Mouse (Mus musculus) heart, adult 8-10 months (tissue): ENCODE measurements around the gene Cpne2. TPM values are rescaled to one million over a fixed set of nuclear protein-coding genes. Genes with fewer than 3 reads are reported as not detected.

ENCODE experiments used
- DNase-seq: peaks from one replicate; pipeline ENCODE4 v3.0.0; 2022; ENCODE audit warnings: low spot score
- microRNA-seq: library from miRNA; unstranded; fragments of <30 nt; microRNA quantifications from one replicate; pipeline ENCODE4 v1.2.0, GENCODE M21; 2022
- total RNA-seq, 4 experiments: library from RNA; stranded (reverse); gene quantifications; 2 replicates each; pipeline ENCODE4 v1.2.4; 2022

Gene Cpne2
- total RNA-seq, 4 experiments from 2014 or later, result 3.7 to 5.0 (median 4.5) TPM

DNA sequence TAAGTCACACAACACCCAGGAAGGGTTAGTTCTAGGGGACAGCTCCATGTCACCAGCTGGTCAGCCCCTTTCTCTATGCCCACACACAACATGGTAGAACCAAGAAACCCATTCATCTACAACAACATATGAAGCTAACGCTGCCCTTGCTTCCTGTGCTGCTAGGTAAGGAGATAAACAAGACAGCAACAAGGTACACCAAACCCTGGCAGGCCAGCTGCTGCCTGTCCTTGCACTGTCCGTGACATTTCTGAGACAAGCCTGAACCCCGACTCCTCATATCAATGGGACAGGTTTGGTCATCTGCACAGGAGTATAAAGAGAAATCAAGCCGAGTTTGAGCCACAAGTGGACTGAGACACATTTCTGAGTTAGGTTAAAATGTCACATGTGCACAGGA lies 42.4 kb downstream of the Cpne2 start:
- DNase-seq, result no peak

DNA sequence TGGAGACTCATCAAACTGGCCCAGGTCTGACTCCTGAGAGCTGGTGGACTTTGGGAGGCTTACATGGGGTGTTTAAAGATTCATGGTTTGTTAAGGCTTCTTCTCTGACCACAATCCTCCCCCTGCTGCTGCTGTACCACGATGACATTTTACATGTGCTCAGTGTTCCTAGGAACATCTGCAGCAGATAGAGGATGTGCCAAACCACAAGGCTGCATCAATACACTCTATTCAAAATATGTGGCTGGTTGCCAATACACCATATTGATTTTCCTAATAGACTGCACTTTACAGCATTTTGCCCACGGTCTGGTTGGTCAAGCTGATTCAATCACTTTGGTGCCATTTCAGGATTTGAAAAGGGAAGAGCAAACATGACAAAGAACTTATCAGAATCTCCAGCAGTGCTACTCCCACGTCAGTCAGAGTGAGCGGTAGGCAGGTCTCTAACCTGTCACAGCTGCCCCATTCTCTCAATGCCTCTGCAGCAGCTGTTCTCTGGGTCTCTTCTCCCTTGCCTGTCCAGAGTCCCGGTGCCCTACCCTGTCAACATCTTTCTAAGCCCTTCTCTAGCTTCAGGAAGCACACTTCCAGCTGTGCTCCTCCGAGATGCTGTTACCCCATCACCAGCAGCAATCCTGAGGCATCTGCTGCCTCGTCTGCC lies 49.2 kb downstream of the Cpne2 start:
- no peak for DNase-seq

DNA sequence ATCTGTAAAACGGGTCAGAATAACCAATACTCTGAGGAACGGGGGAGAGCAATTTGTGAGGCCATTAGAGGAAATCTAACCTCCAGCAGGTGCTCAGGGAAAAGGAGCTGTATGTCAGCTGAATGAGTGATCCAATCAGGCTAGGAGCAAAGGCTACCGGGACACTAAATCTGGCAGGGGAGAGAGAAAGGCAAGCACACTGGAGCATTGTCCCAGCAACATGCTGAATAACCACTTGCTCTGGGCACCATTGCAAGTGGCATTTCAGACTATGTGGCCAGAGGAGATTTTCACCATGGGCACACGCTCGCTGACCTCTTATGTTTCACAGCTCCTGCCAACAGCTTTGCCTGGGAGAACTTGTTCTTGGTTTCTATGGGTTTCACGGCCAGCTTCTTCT lies 49.8 kb downstream of the Cpne2 start:
- DNase-seq, result no peak

DNA sequence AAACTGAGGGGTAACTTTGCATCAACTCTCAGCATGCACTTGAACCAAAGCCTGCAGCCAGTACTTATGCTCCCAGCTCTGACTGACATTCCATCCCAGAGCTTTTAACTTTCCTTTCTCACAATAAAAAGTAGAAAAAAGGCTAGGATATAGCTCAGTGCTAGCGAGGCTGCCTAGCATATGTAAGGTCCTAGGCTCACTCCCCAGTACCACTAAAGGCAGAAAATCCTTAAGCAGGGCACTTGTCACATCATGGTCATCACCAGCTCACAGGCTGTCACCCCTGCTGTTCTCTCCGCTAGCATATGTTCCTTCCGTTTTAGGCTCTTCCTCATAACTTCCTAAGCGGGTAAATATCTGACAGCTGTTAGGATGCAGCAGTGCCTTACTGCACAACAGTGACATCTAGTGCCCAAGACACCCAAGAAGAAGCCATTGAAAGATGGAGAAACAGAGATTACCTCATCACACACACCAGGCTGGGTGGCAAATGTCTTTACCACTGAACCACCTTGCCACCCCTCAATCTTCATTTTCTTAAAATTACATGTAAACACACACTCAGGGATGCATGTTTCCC lies 51.5 kb downstream of the Cpne2 start:
- DNase-seq, result peak; percentile 36

DNA sequence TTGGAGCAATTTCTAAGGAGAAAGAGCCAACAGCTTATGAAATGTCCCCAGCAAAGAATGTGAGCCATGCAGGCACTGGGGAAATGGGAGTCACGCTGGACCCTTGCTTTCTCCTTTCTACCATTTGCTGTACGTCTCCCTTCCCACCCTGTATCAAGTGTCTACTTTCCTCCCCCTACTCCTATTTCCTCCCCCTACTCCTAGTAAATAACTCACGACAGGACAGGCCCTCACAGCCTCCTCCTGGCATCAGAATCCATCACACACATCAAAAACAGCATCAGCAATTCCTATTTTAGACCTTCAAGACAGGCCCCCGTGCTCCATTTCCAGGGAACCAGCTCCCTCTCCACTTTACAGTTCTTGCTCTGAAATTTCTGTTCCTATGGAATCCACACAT lies 58.9 kb downstream of the Cpne2 start:
- DNase-seq, result no peak

DNA sequence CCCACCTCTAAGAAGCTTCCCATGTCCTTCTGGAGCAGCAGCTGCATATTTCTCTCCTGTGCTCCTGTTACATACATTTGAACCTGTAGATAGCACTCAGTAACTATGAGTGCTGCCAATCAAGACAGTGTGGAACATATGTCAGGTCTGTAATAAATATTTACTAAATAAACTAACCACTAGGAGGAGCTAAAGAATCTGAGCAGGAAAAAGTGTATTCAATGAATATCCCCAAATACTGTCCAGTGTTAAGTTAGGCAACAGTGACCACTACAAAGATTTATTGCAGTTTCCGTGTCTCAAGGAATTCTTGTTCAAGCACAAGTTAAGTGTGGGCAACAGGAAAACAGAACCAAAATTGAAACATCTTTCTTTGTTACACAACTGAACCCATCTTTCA lies 61.4 kb downstream of the Cpne2 start:
- no peak for DNase-seq

DNA sequence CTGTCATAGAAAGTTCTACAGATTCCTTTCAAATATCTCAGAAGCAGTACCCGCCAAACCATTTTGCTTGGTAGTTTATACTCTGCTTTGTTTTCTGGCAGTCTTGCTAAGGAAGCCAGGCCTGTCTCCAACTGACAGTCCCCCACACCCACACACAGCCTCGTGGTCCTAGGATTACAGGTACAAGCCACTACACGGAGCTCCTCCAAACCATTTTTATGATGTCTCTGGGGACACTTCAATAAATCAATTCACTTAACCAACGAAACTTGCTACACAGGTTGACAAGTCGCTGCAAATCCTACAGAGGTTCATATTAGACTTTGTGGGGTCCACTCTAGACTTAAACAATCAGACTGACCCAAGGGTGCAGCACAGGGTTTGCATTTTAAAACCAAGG lies 67.7 kb downstream of the Cpne2 start:
- no peak for DNase-seq

DNA sequence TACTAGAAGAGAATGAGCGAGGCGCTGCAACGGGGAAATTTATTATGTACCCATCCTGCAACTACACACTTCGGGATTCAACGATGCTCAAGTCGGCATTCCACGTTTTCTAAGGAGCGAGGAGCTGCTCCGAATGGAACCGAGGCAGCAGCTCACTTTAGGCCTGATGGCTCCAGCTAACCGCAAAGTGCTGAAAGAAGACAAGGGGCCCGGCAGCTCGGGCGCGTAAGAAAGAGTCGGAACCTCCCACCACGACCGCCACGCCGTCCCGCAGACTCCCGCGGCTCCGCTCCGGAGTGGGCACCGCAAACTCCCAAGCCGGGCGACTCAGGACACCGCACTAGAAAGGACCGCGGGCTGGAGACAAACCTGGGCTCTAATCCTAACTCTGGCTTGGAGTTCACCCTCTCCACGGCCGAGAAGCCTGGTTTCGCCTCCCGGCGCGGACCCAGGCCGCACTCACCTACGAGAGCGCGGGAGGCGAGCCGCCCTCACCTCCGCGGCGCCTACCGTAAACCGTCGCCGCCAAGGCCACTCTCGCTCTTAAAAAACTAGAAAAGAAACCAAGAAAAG lies 68.3 kb downstream of the Cpne2 start:
- no peak for DNase-seq

DNA sequence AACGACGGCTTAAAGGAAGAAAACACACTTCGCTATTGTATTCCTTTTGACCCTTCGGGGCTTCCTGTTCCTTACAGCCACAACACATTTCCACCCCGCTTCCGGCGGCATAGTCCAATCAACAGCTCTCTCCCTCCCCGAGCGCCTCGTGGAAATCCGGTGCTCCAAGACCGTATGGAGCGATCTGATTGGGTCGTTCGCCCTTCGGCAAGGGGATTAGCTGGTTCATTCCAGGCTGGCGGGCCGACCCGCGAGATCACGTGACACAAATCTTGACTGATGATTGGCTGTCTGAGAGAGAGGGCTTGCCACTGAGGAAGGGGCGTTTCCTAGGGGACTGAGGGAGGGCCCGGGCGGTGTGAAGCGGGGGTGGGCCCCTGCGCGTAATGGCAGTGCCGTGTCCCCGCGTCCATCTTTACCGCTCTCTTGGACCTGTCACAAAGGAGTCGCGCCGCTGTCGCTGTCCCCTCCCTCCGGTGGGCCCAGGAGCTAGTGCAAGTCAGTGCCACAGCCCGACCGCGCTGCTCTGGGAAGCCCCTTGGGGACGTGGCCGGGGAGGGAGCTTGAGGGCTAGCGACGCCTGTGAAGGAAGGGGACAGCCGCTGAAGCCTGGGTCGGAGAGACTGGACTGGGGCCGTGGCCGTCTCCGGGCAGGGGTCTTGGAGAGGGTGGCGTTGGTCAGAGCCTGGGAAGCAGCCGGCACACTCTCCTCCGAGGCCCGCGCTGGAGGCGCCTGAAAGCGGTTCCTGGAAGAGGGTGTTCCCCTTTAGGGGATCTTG lies 69.0 kb downstream of the Cpne2 start, which contains the start of the genes Rspry1 and Fam192a:
Gene Rspry1, plus strand, starts transcription at position 331 of the 779 bp plus-strand sequence.
Gene Fam192a, minus strand, starts transcription at position 391 of the 779 bp plus-strand sequence.
- peak; percentile 100 for DNase-seq

DNA sequence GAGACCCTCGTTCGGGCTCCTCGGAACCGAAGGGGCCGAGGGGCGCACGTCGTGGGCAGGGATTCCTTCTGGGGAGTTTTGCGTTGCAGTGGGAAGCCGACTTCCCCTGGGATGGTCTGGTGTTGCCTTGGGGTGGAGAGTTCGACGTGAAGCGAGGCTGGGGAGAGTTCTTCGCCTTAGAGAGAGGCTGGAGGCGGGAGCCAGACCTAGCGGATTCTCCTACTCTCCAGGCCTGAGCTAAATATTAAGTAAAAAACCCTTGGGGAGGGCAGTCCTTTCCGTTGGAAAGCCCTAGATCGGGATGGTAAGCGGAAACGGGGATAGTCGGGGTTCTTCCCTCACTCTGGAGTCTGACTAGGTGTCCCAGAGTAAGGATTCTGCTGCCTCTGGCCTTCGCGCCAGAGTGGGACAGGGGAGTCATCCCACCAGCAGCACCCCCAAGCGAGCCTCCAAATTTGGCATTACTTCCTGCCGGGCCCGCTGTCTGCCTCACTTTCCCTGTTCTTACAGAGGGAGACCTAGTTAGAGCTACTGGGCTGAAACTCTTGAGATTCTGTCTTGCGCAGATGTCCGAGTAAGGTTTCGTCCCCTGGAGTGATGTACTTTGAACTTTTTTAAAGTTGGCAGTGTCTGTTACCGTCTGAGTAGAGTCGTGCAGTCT lies 69.8 kb downstream of the Cpne2 start:
- DNase-seq, result peak; percentile 16

DNA sequence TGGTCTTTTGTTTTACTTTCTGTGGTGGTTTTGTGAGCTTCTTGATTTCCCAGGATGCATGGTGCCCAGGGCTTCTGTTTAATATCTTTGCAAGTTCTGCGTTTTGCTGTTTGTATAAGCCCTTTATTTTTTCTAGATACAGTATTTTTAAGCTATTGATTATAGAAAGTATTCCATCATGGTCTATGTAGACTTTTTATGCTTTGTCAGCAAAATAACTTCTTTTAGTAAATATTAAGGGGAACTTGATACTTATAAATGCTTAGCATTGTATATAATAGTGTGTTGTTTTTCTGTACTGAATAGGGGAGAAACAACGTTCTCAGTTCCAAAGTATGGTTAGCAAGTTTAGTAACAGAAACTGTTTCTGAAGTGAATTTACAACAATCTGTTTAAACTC lies 71.2 kb downstream of the Cpne2 start:
- DNase-seq, result no peak

DNA sequence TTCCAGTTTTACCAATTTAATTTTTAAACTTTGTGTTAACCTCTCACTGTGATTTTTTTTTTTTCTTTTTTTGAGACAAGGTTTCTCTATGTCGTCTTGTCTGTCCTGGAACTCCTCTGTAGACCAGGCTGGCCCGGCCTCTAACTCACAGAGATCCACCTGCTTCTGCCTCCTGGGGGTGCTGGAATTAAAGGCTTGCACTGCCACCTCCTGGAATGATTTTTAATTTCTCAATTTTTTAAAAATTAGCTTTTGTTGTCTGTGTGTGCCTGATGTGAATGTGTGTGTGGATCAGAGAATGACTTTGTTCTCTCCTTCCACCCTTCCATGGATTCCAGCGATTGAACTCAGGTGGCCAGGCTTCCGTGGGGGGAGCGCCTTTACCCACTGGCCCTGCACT lies 74.3 kb downstream of the Cpne2 start:
- DNase-seq, result no peak

Small RNAs within 50 kb of the gene (microRNA-seq; reads per million reads assigned to microRNA genes)
- not detected for gene Mir7072

Other genes starting within 250 kb of the Cpne2 start
- under 1 TPM in 3 of 4 experiments, not detected in 1; 0.09 to 0.47 (median 0.11) TPM for gene Slc12a3, start 203.8 kb upstream of the Cpne2 start, total RNA-seq
- 100 to 1,000 TPM; 233 to 419 (median 274) TPM for gene Herpud1, start 146.6 kb upstream of the Cpne2 start, total RNA-seq
- gene Nlrc5, start 98.6 kb upstream of the Cpne2 start, total RNA-seq, result 1 to 10 TPM; 1.7 to 3.1 (median 2.0) TPM
- 10 to 100 TPM in 1 of 4 experiments, 1 to 10 TPM in 3; 8.9 to 10.5 (median 9.5) TPM for gene Rspry1, start 68.9 kb downstream of the Cpne2 start, total RNA-seq
- gene Fam192a, start 69.0 kb downstream of the Cpne2 start, total RNA-seq, result 10 to 100 TPM; 19.1 to 25.6 (median 19.5) TPM
- gene Arl2bp, start 133.6 kb downstream of the Cpne2 start, total RNA-seq, result 100 to 1,000 TPM in 2 of 4 experiments, 10 to 100 TPM in 2; 83.0 to 101 (median 92.4) TPM
- gene Pllp, start 163.3 kb downstream of the Cpne2 start, total RNA-seq, result under 1 TPM in 2 of 4 experiments, not detected in 2; 0.63 to 0.69 TPM
- not detected for gene Ccl22, start 212.6 kb downstream of the Cpne2 start, total RNA-seq
- gene Cx3cl1, start 239.0 kb downstream of the Cpne2 start, total RNA-seq, result 1 to 10 TPM; 5.7 to 8.2 (median 7.2) TPM